Mouse (Mus musculus) spleen, adult 2 months (tissue): ENCODE measurements around the gene Tmie.

Experiments
- CTCF ChIP-seq: fragments of 200-500 bp; IDR thresholded peaks from 2 replicates; pipeline ENCODE4 v1.5.1; 2011; ENCODE audit warnings: mild to moderate bottlenecking, inconsistent platforms; ENCODE audit not compliant: insufficient read depth, insufficient read length, insufficient replicate concordance; ENCODE audit errors: extremely low read depth
- POLR2A ChIP-seq: fragments of 200-500 bp; IDR thresholded peaks from 2 replicates; pipeline ENCODE4 v1.6.1; 2011; ENCODE audit warnings: low read depth, low read length, inconsistent platforms

GRCm38 (mm10) chr9:110858967-110859596, 20.8 kb downstream of the Tmie start:
- TF ChIP-seq CTCF (no peak), POLR2A (no peak)
